Mouse (Mus musculus) brain, embryonic 14.5 days (tissue): Measurements from ENCODE around the gene Cacna1d. TPM values are rescaled to one million over a fixed set of nuclear protein-coding genes. Genes with fewer than 3 reads are reported as not detected.
A peak's percentile ranks its signal among the peaks of the same experiment; 100 is the strongest.

Experiments
- DNase-seq: peaks from one replicate; pipeline ENCODE4 v3.0.0-alpha.2; 2011; ENCODE audit warnings: low read depth
- CTCF ChIP-seq: fragments of 200-500 bp; IDR thresholded peaks from 2 replicates; pipeline ENCODE4 v1.5.1; 2012; ENCODE audit warnings: inconsistent platforms, mild to moderate bottlenecking, moderate library complexity, borderline replicate concordance; ENCODE audit not compliant: insufficient read depth, insufficient read length; ENCODE audit errors: extremely low read depth
- POLR2A ChIP-seq: fragments of 200-500 bp; IDR thresholded peaks from 2 replicates; pipeline ENCODE4 v1.6.1; 2012; ENCODE audit warnings: mild to moderate bottlenecking, inconsistent platforms, borderline replicate concordance; ENCODE audit not compliant: poor library complexity, insufficient read depth, insufficient read length, severe bottlenecking; ENCODE audit errors: extremely low read depth
- polyA plus RNA-seq: library from polyadenylated mRNA; depleted of rRNA; stranded (reverse); fragments of >200 nt; gene quantifications from 2 replicates; pipeline ENCODE4 v1.2.3, GENCODE M21; 2012

Cacna1d gene
- polyA plus RNA-seq, 1 experiment = 34.7 TPM

DNA sequence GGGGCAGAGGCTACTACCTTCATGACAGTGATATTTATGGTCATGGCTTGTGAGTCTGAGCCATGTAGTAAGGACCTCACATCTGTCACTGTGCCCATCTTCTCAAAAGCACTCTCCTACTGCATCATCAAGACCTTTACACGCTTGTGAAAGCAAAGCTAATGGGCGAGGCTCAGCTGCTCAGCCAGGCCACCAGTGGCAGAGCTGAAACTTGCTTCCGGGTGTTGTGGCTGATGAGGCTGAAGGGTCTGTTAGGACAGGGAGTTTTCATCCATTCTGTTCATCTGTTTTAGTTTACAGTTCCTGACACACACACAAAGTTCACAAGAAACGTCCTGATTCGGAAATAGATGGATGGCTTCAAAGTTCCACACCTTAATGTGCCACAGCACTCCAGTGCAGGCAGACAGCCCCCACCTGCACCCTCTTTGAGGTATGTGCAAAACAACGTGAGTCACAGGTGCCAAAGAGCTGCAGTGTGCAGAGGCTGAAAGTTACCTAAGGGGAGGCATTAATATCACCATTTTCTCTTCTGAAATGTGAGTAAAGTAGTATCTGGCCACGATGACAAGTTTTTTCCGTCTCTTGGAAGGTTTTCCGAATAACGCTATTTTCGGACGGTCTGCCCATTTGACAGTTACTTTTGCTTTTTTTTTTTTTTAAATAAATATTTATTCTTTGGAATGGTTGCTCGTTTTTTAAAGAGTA lies 306.7 kb downstream of the Cacna1d start:
- no peak for DNase-seq
- no peak for TF ChIP-seq CTCF
- TF ChIP-seq POLR2A = no peak

DNA sequence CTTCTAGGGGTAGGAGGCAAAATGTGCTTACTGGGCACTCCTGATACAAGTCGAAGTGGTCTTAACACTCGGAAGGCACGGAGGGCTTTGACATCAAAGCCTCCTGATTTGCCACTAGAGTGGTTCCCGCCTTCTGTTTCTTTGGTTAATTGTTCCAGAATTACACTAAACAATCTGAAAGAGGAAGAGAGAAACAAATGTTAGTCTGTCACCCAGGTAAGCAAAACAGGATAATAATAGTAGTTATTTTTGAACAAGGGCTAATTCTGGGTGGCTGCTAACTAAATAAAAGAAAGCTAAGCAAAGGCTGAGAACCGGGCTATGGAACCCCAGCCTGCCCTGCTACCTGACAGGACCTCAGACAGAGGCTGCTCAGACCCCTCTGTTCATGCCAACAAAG lies 307.2 kb downstream of the Cacna1d start:
- no peak for TF ChIP-seq POLR2A
- TF ChIP-seq CTCF = no peak
- no peak for DNase-seq

DNA sequence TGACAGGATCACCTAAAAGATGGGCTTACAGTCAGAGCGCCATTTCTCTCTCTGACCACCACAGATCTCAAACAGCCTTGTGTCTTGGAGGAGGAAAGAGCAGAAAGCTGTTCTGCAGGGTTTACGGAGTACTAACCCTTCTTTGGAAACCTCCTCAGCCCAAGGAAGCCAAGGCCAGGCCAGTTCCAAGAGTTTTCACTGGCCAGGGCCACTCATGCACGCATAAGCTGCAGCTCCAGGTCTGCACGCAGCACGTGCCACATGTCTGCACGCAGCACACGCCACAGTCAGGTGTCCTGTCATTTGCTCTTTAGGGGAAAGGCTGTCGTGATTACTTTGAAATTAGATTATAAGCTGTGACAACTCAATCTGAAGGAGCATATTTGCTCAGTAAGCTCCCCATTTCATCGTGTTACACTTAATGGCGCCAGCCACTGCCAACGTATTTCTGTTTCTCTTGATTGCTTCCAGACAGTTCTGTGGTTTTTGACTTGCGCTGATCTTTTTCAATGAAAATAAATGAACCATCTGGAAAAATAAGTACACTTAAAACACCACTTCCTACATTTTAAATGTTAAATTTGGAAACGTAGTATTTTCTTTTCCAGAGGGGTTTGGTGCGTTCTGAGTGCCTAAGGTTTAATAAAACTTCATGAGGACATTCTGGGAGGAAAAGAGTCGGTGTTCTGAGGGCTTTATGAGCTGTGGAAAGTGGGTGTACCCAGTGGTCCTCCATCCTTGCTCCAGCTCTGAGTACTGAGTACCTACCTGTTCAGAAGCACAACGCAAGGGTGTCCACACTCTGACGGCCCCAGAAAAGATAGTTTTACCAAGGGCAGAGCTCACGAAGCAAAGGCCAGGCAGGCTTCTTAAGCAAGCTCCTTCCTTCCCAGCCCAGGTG lies 308.4 kb downstream of the Cacna1d start:
- no peak for DNase-seq
- TF ChIP-seq POLR2A (no peak), CTCF (no peak)

DNA sequence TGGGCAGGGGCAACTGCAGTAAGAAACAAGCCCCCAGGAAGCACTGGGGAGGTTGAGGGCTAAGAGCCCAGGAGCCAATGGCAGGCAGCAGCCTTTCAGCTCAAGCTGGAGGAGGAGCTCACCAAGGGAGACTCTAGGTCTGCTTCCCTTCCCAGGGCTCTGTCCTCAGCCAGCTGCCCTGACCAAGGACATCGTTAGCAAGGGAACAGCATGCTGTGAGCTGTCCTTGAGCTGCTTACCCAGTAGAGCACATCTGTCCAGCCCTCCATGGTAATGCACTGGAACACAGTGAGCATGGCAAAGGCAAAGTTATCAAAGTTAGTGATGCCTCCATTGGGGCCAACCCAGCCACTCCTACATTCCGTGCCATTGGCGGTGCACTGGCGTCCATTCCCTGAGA lies 312.9 kb downstream of the Cacna1d start:
- no peak for DNase-seq
- TF ChIP-seq POLR2A (no peak), CTCF (no peak)

DNA sequence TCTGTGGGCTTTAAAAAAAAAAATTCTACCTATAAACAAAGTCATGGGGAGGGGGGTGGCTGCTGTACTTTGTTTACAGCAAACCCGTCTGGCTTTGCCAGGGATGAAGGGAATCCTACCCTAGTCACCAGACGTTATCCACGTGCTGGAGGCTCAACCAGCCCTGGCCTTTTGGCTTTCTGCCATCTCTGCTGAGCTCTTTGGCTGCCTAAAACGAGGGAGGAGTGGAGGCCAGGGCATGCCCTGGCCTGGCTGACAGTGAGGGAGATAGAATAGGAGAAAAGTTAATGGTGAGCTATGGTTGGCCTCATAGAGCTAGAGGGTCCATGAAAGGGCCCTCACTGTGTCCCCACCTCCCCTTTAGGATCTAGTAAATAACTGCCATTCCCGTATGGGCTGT lies 313.4 kb downstream of the Cacna1d start:
- peak; percentile 46 for DNase-seq
- TF ChIP-seq CTCF = no peak
- TF ChIP-seq POLR2A = no peak

DNA sequence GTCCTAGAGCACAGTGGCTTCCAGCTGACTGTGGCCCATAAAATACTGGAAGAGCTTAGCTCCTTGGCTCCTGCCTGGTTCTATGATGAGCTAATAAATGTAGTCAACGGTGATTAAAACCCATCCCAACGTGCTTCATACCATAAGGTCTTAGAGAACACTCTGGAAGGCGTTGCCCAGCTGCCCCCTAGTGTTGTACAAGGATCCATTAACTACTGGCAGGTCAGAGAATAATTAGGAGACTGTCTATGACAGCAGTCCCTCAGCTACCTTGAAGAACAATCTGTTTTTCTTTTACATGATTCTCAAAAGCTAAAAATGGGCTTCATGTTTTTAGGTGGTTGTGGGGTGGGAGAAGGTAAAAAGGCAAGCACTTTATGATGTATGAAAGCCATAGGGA lies 315.9 kb downstream of the Cacna1d start:
- TF ChIP-seq CTCF = no peak
- DNase-seq = no peak

DNA sequence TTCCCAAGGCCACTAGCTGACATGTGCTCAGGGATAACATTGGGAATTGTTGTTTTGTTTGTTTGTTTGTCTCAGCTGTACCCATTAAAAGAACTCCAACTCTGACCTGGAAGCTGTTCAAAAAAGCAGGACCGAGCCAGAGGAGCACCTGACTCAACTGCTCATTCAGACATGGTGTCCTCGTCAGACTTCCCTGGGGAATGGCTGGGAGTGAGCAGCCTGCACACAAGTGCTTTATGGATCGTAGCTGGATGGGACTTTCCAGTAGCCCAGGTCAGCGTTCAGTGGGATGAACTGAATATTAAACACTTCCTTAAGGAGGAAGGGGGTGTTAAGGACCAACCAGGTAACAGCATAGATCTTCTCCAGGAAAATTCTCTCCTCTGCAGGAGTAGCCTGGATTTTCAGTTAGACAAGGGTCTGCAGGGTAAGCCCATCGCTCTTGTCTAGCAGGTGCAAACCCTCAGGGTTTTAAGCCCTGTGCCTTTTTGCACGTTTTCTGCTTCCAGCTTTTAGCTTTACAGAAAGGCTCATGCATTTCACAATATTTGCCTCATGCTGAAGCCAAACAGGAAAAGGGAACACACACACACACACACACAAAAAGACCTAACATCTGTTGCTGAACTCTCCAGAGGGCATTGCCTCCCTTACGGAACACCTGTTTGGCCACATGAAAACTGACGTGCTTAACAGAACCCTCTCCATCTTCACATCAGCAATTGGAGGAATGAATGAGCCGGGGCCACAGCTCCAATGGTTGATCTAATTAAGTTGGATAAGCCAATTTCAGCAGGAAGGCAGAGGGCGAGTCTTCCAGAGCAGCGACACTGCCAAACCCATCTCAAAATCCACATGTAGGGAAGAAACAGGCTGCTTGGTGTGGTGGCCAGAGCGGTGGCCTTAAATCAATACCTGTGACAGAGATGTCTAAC lies 318.2 kb downstream of the Cacna1d start:
- DNase-seq = no peak

DNA sequence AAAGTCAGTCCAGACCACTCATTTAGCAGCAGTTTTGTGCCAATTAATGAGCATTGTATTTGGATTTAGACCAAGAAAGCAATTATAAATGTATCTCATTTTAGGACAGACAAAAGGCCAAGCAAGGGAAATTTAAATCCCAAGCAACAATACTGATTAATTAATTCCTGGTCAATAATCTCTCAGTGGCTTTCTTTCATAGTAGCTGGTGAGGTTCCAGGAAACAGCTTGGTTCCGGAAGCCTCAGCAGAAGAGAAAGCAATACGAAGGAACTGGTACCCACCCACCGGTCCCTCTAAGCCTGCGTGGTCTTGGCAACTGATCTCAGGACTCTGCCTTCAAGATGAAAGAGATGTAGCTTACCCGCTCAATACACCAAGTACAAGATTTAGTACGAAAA lies 319.7 kb downstream of the Cacna1d start:
- TF ChIP-seq POLR2A (no peak), CTCF (no peak)
- DNase-seq = peak; percentile 64

More for the DNA sequence above, 318.2 kb downstream of the Cacna1d start:
- TF ChIP-seq CTCF = no peak
- no peak for TF ChIP-seq POLR2A

DNA sequence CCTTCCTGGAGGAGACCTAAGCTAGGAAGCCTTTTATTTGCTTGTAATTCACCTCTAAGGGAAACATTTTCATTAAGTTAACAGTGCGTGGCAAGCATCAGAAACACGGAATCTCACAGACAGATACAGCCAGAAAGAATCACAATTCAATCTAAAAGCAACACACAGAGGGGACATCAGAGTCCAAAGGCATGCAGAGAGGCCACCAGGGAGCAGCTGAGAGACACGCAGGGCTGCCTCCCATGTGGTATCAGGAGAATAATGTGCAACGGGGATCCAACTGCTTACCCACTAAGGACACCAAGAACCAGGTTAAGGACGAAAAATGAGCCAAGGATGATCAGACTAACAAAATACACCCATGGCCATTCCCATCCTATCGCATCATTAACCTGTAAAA lies 320.2 kb downstream of the Cacna1d start:
- peak; percentile 17 for DNase-seq
- TF ChIP-seq POLR2A (no peak), CTCF (no peak)

DNA sequence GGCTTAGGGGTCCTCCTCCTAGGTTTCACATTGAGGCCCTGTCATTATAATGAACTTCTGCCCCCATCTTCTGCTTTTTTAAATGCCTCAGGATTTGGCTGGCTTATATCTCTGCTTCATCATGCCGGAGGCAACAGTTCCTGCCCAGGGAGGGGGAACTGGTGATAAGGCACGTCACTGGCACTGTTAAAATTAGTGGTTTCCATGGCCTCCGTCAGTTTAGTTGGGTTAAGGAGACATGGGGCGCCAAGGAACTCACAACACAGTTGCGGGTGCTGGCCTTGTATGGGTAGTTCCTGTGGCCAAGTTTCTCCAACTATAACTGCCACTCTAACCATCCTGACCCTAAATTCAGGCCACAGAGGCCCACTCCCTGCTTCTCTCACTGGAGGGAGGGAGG lies 321.8 kb downstream of the Cacna1d start:
- no peak for TF ChIP-seq CTCF
- no peak for TF ChIP-seq POLR2A
- DNase-seq = no peak

DNA sequence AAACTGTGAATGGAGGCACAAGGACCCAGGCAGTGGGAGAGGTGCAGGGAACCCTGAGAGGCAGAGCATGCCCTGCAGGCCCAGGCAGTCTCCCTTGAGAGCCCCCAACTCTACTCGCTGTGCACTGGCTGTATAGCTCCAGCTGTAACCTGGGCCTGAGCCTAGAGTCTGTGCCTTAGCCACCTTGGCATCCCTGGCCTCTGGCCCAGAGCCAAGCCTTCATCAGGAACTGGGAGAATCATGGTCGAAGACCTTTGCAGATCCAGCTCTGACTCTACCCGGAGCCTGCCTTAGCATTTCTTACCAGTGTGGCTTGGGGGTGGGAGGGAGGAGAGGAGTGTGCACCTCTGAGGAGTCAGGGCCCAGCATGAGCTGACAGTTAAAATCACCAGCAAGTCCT lies 322.4 kb downstream of the Cacna1d start:
- no peak for DNase-seq
- TF ChIP-seq CTCF (no peak), POLR2A (no peak)

DNA sequence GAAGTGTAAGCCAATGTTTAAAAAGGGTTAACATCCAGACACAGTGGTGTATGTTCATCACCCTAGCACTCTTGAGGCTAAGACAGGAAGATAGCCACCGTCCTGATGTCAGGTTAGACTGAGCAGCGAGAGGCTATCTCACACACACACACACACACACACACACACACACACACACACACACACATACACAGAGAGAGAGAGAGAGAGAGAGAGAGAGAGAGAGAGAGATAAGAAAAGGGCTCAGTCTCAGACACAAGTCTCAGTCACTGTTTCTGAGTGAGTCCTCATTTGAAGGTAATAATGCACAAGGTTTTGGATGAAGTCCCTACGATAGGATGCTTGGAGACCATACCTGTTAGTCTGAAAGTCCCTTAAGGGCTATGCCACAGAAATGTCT lies 322.9 kb downstream of the Cacna1d start:
- no peak for DNase-seq
- TF ChIP-seq CTCF = no peak
- TF ChIP-seq POLR2A = no peak

DNA sequence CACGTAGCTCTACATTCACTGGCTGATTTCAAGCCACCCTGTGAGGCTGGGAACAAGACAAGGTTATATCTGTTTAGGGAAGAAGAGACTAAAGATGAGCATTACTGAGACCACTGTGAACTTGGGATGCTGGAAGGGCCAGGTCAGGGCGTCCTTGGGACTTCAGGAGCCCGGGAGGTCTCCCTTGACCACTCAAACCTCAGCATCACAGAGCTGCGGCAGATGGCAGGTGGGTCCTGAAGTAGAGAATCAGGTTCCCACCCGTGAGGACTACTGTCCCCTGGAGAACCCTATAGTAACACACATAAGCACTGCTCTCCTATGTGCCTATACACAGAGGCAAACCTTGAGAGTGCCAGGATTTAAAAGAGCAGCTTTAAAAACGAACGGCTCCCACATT lies 323.6 kb downstream of the Cacna1d start:
- no peak for DNase-seq
- TF ChIP-seq CTCF (no peak), POLR2A (no peak)
